Mouse (Mus musculus) hindbrain, embryonic 13.5 days (tissue): ENCODE data around the gene Nwd2. TPM values are rescaled to one million over a fixed set of nuclear protein-coding genes. Genes with fewer than 3 reads are reported as not detected.

ENCODE experiments used
- ATAC-seq: fragments of 200-750 bp; cut with Nextera tagmentation; 2 replicates; pipeline ENCODE4 v1.8.0; 2017; ENCODE audit warnings: moderate TSS enrichment; ENCODE audit not compliant: low FRiP score
- H3K27ac ChIP-seq: fragments of 300-500 bp; sonication (generic); 2 replicates; pipeline ENCODE4 v1.5.1; 2015; ENCODE audit warnings: inconsistent platforms, mild to moderate bottlenecking, moderate library complexity
- H3K27me3 ChIP-seq: fragments of 300-500 bp; sonication (generic); 2 replicates; pipeline ENCODE4 v1.6.1; 2015; ENCODE audit warnings: mild to moderate bottlenecking, inconsistent platforms
- H3K36me3 ChIP-seq: fragments of 300-500 bp; sonication (generic); 2 replicates; pipeline ENCODE4 v1.6.1; 2015; ENCODE audit warnings: mild to moderate bottlenecking, inconsistent platforms
- H3K4me1 ChIP-seq: fragments of 300-500 bp; sonication (generic); replicated peaks from 2 replicates; pipeline ENCODE4 v1.6.1; 2015; ENCODE audit warnings: inconsistent platforms
- H3K4me2 ChIP-seq: fragments of 300-500 bp; sonication (generic); 2 replicates; pipeline ENCODE4 v1.6.1; 2015; ENCODE audit warnings: inconsistent platforms, mild to moderate bottlenecking, moderate library complexity
- H3K4me3 ChIP-seq: fragments of 300-500 bp; sonication (generic); 2 replicates; pipeline ENCODE4 v1.5.1; 2015; ENCODE audit warnings: mild to moderate bottlenecking, inconsistent platforms
- H3K9ac ChIP-seq: fragments of 300-500 bp; sonication (generic); 2 replicates; pipeline ENCODE4 v1.6.1; 2015; ENCODE audit warnings: mild to moderate bottlenecking, inconsistent platforms
- H3K9me3 ChIP-seq: fragments of 300-500 bp; sonication (generic); 2 replicates; pipeline ENCODE4 v1.6.1; 2016; ENCODE audit warnings: inconsistent platforms
- WGBS: fragments of 180-500 bp; shearing (Covaris S2); methylation state at CpG from one replicate; pipeline ENCODE4 v1.1.7; 2015; 5-methylcytosine and 5-hydroxymethylcytosine counted together
- polyA plus RNA-seq: library from polyadenylated mRNA; unstranded; fragments of >200 nt; fragmentation: Nextera tagmentation; extraction: Ambion mirVana; gene quantifications from 2 replicates; pipeline ENCODE4 v1.2.1, GENCODE M21; 2015

Gene Nwd2
- polyA plus RNA-seq, 1 experiment from 2014 or later = 11.0 TPM

DNA sequence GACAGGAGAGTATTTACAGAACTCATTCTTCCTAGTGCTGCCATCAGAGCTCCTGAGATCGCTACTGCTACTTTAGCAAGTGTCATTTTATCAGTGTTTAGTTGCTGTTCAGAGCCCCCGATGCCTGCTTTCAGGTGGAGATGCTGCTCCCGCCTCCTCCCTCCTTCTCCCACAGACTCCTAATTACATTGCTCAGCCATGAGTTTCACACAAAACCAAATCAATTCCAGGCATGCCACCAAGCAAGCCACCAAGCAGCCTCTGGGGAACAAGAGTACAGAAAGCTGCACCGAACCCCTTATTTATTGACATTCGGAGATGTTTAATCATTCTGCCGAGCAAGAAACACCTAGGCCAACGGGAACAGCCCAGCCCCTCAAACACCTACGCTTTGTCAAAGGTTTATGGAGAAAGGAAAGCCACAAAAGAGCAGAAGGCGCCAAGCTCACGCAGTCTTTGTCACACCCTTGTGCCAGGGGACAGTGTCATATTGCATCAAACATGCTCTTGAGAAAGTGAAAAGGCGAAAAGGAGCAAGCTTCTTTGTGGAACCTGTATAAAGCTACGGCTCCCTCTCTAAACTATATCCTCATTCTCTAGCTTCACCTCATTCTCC, 191.0 kb downstream of the Nwd2 start:
- peak; percentile 49; the same call in 1 of the 2 replicates for ATAC-seq
- 74% methylated on average over 12 of the region's 12 CpGs for WGBS
- Histone ChIP-seq H3K9ac (no peak overlapping the region), H3K4me2 (no peak overlapping the region), H3K9me3 (no peaks in the 10 kb centered on the region), H3K4me3 (no peak overlapping the region), H3K27ac (no peak overlapping the region), H3K27me3 (no peaks in the 10 kb centered on the region), H3K4me1 (peaks cover 6% of the 10 kb centered on the region), H3K36me3 (no peaks in the 10 kb centered on the region)

DNA sequence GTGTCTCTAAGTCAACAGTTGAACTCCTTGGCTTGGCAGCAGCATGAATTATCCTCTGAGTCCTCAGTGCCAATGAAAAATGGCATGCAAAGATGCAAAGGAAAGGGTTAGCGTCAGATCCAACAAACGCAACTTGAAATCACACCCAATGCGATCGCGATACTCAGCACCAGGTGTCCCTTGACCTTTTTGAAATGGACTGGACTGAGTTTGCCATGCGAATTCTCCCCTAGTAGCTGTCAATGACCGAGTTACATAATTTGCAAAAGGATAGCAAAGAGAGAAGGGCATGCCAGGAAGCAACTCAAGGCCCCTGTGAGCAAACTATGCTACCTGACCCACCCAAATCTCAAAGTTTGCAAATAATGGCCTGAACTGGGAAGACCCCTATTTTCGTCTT, 198.2 kb downstream of the Nwd2 start:
- H3K36me3 ChIP-seq = no peaks in the 10 kb centered on the region
- H3K4me1 ChIP-seq = no peaks in the 10 kb centered on the region
- H3K9ac ChIP-seq = no peak overlapping the region
- no peak overlapping the region for H3K4me2 ChIP-seq
- no peak for ATAC-seq
- 90% methylated on average over 8 of the region's 8 CpGs for WGBS
- no peaks in the 10 kb centered on the region for H3K27me3 ChIP-seq
- H3K4me3 ChIP-seq = no peak overlapping the region
- no peak overlapping the region for H3K27ac ChIP-seq
- H3K9me3 ChIP-seq = peaks cover 4% of the 10 kb centered on the region; the same call in 1 of the 2 replicates

DNA sequence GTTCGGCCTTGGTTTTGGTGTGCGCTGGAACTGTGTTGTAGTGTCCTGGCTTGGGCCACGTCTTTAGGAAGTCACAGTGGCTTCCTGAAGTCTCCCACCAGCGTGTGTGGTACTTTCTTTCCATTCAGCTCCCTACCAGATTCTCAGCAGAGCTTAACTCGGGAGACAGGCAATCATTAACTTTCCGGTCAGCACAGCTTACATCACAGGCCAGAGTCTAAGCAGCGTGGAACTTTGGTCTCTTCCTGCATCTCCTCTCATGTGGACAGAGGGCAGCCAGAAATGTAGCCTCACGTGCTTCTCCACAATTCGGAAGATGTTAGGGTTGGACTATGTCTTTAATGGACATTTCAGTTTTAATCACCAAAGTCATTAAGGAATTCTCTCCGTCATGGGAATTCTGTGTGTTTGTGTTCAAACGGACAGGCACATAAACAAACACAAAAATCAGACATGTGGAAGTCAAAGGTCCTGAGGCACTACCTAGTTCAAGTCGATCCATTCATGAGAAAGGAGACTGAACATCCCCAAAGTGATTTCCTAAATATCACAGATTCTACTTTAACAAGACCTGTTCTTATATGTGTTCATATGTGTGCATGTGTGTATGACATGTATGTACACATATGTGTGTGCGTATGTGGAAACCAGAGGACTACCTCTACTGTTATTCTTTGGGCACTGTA, 198.8 kb downstream of the Nwd2 start:
- 85% methylated on average over 13 of the region's 13 CpGs for WGBS
- no peak for ATAC-seq

DNA sequence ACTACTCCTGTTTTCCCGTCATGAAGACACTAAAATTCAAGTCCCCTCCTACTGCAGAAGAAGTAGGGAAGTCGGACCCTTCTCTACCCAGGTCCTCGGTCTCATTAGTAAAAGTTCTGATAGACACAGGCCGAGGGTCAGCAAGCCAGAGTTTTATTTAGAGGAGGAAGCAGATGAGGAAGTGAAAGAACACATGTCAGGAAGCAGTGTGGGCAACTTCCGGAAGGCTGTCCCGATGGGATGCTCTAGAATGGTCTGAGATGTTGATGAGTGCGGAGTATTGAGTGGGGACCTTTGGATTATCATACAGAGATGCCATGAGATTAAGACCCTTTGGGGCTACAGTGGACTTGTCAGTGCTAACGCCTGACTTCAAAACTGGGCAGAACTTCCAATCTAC, 210.0 kb downstream of the Nwd2 start:
- no peak overlapping the region for H3K27ac ChIP-seq
- H3K36me3 ChIP-seq = no peaks in the 10 kb centered on the region
- ATAC-seq = no peak
- no peaks in the 10 kb centered on the region for H3K4me1 ChIP-seq
- H3K4me3 ChIP-seq = no peak overlapping the region
- 90% methylated on average over 8 of the region's 8 CpGs for WGBS
- no peak overlapping the region for H3K9ac ChIP-seq
- no peak overlapping the region for H3K4me2 ChIP-seq
- no peaks in the 10 kb centered on the region for H3K27me3 ChIP-seq
- H3K9me3 ChIP-seq = no peaks in the 10 kb centered on the region

More for the DNA sequence above, 198.8 kb downstream of the Nwd2 start:
- Histone ChIP-seq H3K9me3 (peaks cover 4% of the 10 kb centered on the region; the same call in 1 of the 2 replicates), H3K4me2 (no peak overlapping the region), H3K4me1 (no peaks in the 10 kb centered on the region), H3K36me3 (no peaks in the 10 kb centered on the region), H3K9ac (no peak overlapping the region), H3K4me3 (no peak overlapping the region), H3K27ac (no peak overlapping the region), H3K27me3 (no peaks in the 10 kb centered on the region)

Other genes starting within 250 kb of the Nwd2 start
- gene 0610040J01Rik, start 163.3 kb downstream of the Nwd2 start, polyA plus RNA-seq = 3.8 and 3.9 TPM in 2 replicates